Mouse (Mus musculus): Measurements from ENCODE around the gene Csrp3.

The Csrp3 gene

DNA sequence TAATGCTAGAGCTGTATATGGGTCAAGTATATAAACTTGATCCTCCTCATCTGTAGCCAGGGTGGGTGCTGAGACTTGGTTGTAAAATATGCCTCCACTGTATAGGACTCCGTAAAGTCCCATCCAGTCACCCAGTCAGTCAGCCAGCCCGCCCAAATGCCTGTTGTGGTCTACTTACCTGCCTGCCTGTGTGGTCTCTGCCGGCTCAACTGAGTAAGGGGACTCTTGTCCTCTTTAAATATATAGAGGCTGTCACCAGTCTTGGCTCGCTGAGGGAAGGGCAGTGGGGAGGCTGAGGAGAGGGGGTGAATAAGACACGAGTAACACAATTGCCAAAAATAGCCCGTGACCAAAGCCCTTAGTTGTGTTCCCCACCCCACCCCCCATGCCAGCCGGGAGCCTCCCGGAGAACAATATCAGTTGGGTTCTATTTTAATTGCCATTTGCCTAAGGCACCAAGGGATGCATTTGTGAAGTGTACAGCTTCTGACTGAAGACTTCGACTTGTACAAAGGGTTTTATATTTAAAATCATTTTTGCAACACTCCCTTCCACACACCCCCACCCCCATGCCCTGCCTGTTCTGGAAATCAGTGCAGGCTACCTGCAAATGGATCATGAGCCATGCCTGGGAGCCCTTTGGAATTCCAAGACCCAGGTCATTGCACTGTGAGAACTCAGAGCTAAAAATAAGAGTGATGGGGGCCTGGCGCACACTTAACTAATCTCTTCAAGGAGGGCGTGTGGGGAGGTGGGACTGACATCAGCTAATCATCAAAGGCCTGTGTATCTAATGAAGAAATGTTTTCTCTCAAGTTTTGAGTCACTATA, at the start of gene Csrp3:
Gene Csrp3, minus strand, starts transcription at position 214 of the 831 bp plus-strand sequence.
- DNase-seq (ENCODE audit: low read depth in 1 of 2, low spot score in 2 of 2) = no peak

DNA sequence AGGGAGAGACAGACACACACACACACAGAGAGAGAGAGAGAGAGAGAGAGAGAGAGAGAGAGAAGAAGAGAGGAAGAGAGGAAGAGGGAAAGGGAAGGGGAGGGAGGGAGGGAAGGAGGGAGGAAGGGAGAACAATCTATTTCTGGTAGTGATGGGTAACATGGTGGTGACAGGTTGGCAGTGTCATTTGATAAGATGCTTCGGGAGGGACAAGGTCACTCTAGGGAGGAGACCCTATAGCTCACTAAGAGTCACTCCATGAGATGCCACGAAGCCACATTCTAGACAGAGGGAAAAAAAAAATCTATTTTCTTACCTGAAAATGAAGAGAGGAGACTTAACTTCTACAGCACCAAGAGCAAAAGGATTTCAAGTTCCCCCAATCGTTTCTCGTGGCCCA, 48.2 kb upstream of the Csrp3 start:
- DNase-seq (ENCODE audit: low read depth in 1 of 2, low spot score in 2 of 2) = no peak

DNA sequence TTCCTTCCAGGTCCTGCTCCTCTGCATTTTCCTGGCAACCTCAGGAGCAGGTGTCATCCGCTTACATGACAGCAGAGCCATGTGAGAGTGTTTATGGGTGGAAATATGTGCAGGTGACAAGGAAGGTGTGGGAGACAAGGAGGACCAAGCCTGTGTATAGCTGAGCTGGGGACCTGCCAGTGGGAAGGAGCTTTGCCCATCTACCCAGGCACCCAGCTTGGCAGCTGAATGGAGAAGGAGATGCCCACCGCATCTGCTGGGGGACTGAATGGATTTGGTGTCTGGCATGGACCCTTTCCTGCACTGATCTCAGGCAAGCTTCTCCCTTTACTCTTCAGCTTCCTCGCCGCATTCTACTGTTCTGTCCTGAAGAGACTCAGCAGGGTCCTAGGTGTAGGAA, 47.6 kb upstream of the Csrp3 start:
- no peak for DNase-seq (ENCODE audit: low read depth in 1 of 2, low spot score in 2 of 2)

DNA sequence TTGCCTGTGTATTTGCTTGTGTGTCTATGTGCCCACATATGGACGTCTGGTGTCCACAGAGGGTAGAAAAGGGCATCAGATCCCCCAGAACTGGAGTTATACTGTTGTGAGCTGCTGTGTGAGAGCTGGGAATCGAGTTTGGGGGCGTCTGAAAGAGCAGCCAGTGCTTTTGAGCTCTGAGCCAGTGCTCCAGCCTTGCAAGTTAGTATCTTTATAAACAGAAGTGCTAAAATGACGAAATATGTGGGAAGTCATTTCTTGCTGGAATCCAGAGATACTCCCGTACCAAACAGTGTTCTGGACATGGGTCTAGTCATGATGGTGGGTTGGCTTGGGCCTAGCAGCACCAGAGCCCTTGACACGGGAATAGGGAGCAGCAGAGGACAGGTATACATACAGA, 46.9 kb upstream of the Csrp3 start:
- no peak for DNase-seq (ENCODE audit: low read depth in 1 of 2, low spot score in 2 of 2)

DNA sequence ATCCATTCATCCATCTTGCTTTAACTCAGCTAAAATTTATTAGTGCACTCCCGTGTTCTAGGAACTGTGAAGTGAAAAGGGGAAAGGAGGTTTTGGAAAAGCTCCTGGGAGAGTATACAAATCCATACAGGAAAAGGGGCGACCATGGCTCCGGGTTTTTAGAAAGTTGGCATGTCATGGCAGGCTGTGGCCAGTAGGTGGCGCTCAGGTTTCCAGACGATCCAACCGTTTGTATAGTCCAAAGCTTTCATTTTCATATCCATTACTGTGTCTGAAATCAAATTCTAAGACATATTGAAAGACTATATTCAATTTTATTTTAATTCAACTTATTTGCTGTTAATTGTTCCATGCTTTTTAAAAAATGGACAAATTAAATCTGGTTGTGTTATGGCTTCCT, 46.3 kb upstream of the Csrp3 start:
- peak in 1 of 2 experiments; percentile 41 for DNase-seq (ENCODE audit: low read depth in 1 of 2, low spot score in 2 of 2)

DNA sequence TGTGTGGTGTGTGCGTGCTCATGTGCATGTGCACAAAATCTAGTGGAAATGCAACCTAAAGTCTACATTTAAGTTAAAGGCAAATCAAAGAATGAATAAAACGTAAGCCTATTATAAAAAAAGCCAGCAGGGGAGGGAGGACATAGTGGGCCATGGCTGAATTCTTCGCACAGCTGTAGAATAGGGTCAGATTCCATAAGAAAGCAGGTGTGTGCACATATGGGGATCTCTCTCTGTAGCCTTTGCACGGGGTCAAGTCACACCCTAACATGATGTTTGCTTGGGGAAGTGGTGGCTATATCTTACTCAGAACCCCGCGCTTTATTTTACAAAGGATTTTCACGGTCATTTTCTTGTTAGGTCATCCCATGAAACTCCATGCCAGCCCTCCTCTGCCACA, 45.3 kb upstream of the Csrp3 start:
- no peak for DNase-seq (ENCODE audit: low read depth in 1 of 2, low spot score in 2 of 2)

DNA sequence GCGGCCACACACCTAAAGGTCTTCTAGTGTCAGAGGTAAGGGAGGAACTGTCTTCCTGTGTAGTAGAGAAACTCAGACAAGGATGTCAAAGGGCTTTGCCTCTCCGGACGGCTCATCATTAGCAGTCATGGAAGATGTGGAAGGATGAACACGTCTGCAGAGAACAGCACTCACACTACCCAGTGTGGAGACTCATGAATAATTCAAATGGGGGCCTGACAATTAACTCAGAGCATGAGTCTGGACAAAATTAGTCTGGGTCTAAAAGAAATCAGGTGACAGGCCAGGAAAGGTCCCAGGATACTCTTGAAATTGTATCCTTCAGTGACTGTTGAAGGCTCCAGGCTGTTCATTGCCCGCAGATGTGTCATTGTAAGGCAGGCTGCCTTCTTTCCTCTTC, 43.2 kb upstream of the Csrp3 start:
- DNase-seq (ENCODE audit: low read depth in 1 of 2, low spot score in 2 of 2) = no peak

DNA sequence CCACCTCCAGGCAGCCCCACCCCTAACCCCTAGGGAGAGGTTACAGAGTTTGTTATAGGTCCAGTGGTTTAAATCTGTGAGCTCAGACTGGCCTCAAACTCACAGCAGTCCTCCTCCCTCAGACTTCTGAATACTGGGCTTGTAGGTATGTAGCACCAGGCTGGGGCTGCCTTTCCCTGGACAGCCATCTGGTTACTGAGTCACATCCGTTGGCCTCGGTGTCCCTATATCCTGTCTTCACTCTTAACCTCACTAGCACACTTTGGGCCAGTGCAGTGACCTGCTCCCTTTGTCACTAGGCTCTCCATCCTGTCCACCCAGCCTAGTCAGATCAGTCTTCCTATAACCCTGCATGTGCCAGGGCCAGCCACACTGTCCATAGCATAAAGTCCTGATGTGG, 40.9 kb upstream of the Csrp3 start:
- no peak for DNase-seq (ENCODE audit: low read depth in 1 of 2, low spot score in 2 of 2)

DNA sequence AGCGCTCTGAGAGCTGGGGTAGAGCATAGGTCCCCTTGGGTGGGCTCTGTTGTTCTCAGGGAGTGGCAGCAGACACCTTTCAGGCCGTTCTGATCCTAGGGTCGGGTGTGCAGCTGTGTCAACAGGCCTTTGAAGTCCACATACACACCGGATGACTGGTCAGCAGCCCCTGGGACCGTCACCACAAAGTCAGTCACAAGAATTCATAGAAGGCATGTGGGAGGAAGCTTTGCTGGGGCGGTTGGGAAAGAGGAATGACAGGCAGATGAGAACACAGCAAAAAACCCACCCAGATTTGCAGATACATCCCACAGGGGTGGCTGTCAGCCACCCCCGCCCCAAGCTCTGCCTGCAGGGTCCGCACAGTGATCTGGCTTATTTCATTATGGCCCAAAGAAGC, 40.1 kb upstream of the Csrp3 start:
- no peak for DNase-seq (ENCODE audit: low read depth in 1 of 2, low spot score in 2 of 2)

DNA sequence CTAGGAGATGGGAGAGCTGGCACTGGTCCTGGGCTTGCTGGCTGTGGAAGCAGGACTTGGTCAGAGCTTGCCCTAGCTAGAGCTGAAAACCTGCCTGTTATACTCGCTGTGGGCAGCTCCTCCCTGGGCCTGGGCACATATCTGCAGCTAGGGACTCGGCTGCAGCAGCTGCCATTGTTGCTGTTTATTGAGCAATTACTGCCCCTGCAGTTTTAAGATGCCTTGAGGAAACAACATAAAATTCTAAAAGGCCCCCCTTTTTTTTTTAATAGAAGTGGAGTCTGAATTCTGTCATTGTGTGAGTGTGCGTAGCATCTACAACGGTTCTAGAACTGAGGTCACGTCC, 36.4 kb upstream of the Csrp3 start:
- no peak for DNase-seq (ENCODE audit: low read depth in 1 of 2, low spot score in 2 of 2)

DNA sequence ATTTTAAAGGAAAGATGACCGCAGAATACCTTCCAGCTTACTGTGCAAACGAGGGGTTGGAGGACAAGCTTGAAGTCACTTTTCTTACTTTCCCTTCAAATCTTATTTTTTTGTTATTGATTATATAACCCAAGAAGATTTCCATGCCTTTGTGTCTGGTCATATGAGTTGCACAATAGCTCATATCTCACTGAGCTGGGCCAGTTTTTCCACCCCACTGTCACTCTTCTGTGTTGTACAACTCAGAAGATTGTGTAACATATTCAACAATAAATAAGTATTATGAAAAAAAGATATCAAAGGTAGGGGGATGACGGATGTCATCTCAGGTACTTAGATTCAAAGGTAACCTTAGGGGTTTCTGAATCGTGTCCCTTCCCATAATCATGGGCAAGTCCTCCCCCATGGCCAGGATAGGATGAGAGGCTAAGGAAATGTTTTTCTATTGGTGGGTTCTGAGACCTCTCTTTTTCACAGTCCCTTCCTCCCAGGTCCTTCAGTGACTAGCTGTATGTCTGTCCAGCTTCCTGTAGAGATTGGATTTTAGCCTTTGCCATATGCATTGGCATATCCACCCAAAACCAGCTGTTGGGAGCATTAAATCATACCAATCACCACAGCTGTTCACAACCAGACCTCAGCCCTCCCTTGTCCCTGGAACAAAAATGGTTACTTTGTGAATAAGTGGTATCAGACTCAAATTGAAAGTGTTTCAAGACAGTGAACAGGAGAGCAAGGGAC, 35.9 kb upstream of the Csrp3 start:
- no peak for DNase-seq (ENCODE audit: low read depth in 1 of 2, low spot score in 2 of 2)

DNA sequence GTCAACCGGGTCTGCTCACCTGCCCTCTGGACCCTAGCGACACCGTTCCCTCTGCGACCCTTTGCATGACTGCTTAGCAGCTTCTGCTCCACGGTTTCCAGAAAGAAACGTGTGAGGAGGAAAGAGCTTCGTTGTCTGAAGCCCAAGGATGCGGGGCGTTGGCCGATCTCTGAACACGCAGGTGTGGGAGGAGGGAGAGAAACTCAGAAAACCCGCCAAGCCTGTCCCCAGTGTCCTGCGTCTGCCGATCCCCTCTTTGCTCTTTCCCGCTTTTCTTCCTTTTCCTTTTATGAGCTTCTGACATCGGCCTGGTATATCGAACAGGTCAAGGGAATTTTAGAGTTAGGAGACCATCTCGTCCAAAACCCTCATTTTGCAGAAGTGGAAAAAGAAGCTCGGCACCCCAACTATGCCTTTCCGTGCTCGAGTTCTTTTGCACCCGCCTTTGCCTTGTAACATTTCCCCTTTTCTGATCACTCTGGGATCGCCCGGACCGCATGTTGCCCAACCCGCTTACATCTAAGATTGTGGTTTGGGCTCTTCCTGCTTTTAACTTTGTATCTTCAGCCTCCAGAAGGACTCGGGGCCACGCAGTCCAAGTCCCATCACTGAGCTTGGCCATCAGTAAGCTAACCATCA, 34.3 kb upstream of the Csrp3 start:
- DNase-seq (ENCODE audit: low read depth in 1 of 2, low spot score in 2 of 2) = peak; percentile 67 to 69

DNA sequence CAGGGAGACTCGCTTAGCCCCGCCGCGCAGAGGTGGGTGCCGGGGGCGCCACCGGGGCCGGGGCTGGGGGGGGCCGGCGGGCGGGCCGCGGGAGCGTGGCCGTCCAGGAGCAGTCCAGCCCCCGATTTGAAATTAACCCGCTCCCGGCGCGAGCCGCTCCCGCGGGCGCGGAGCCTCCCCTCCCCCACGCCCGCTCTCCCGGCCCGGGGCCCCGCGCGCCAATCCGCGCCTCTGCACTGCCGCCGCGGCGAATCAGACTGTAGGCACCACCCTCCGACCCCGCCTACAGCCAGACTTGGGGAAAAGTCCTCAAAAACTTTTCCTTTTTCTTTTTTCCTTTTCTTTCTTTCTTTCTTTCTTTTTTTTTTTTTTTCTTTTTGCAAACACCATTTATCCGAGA, 33.7 kb upstream of the Csrp3 start, which contains the start of gene E2f8:
Gene E2f8, minus strand, starts transcription at position 111 of the 400 bp plus-strand sequence.
- peak in 1 of 2 experiments; percentile 23 for DNase-seq (ENCODE audit: low read depth in 1 of 2, low spot score in 2 of 2)

DNA sequence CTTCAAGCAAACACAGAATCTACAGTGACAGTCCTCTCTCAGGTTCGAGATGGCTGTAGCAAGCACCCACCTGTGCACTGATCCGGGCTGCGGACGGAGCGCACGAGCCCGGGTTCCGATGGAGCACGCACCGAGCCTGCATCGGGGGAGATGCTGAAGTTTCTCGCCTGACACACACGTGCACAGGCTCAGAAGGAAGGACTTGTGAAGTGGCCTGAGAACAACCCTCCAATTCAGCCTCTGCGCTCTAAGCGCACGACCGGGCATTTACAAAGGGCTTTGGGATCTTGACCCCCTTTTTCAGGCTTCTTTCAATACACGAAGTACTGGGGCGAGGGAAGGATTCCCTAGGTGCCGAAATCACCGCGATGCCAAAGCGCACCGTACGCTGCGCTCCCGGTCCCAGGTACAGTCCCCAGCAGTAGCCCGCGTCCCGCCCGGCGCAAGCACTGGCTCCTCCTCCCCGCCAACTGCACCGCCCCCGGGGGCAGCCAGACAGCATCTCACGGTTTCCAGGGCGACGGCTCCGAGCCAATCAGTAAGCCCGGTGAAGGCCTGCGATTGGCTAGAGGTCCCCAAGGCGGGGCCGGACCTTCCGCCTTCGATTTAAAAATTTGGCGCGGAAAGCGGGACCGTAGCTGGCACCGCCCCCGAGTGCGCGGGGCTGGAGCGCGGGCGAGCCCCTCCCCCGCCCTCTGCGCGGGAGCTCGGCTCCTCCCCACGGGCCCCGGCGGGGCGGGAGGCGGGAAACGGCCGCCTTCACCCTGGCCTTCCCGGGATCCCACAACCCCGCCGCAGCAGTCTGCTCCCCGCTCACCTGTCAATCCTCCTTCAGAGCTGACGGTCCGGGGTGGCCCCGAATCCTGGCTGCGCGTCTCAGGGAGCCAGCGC, 33.0 kb upstream of the Csrp3 start:
- DNase-seq (ENCODE audit: low read depth in 1 of 2, low spot score in 2 of 2) = peak; percentile 92 to 97

DNA sequence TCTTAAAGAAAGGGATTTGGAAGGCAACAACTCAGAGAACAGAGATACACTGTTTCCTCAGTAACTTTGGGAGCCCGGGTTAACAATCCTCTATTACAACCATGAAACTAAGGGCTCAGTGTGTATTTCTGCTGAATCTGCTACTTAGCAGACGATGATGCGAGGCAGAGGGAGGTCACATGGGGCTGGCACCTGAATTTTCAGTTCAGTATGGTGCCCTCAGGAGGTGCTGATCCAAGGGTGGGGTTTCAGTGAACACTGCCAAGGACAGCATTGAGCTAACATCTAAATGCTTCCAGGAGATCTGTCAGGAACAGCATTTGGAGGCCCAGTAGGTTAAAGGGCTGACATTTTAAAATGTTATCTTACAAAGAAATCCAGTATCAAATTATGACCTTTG, 31.7 kb upstream of the Csrp3 start:
- DNase-seq (ENCODE audit: low read depth in 1 of 2, low spot score in 2 of 2) = no peak

DNA sequence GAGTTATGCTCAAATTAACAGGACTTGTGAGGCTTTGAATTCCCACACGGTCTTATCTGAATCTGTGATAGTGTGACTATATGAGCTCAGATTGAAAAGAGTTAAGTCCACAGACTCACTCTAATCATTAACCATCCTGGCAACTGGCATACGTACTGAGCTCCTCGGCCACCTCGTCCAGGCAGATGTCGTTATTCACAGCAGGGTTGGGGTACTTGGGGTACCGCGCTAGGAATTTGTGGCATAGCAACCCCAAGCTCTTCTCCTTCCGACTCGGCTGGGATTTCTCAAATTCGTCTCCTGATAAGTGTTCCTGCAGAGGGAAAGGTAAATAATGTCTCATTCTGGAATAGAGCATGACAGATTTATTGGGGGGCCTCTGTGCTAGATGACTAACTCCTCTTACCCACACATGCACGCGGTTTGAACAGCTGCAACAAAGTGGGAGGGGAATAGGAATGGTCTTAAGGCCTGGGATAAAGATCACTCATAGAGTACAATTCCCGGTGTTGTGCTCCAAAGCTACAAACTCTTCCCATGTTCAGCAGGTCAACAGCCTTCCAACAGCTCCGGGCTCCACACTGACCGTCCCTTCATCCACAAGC, 30.1 kb upstream of the Csrp3 start:
- no peak for DNase-seq (ENCODE audit: low read depth in 1 of 2, low spot score in 2 of 2)

DNA sequence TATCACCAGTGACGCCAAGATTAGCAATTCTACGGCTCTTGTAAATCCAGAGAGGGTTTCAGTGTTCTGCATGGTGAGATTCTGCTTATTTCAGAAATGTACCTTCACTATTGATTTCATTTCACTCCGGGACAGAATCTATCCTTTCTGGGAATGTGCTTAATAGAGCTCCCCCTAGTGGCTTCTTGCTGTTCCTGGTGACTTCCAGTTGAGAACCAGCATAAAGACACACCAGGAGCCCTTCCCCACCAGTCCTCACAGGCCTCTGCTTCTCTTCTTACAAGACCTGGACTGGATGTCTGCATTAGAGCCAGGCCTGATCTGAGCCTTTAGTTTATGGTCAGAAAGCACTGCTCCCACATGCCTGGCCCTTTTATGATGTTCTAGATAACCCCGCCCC, 28.7 kb upstream of the Csrp3 start:
- DNase-seq (ENCODE audit: low read depth in 1 of 2, low spot score in 2 of 2) = peak in 1 of 2 experiments; percentile 26

DNA sequence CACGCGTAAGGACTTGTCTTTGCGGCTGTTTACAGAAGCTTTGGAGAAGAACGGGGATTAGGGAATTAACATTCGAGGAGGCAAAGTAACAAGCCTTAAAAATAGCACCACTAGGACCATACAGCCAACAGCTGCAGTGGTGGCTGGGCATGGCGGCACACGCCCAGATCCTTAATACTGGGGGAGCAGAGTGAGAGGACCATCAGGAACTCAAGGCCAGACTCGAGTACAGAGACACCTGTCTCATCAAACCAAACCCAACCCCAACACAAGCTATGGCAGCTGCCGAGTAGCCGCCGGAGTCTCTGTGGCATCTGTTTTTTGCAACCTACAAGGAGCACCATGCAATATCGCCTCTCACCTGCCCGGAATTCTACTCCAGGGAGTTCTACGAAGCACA, 27.3 kb upstream of the Csrp3 start:
- no peak for DNase-seq (ENCODE audit: low read depth in 1 of 2, low spot score in 2 of 2)

DNA sequence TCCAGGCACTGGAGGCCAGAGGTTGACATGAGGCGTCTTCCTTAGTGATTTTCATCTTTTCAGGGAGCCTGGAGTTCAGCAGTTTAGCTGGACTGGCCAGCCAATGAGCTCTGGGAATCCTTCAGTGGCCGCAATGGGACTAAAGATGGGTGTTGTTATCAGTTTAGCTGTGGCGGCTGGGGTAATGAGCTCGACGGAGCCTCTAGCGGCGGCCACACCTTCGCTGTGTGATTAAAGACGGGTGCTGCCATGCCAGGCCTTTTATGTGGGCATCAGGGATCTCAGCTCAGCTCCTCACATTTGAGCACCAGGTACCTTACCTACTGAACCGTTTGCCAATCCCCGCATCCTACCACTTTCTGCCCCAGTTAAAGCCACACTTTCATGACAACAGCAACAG, 23.5 kb upstream of the Csrp3 start:
- DNase-seq (ENCODE audit: low read depth in 1 of 2, low spot score in 2 of 2) = no peak

DNA sequence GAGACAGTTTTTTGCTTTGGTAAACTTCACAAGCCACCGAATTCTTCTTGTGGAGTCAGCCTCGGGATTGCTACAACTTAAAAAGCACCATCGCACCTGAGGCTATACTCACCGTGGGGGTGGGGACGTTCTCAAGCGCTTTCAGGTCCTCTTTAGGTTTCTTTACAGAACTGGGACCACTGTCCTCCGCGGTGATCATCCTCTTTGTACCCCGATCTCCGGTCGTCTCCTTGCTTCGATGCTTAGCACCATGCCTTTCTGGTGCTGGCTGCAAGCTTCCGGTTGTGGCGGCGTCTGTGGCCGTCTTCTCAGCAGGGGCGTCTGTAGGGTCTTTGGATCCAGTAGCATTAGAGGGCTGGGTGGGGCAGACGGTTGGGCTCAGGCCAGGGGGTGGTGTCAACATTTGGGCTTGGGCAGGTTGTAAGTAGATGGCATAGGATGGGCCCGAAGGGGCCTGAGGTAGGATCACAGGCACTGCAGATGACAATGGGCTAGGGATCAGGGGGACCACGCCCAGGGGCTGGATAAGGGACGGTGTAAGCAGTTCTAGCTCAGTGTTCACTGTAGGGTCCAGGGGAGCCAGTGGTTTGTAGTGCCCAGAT, 22.8 kb upstream of the Csrp3 start:
- DNase-seq (ENCODE audit: low read depth in 1 of 2, low spot score in 2 of 2) = no peak

All from monocyte, adult 2 months (primary cell).